Mouse (Mus musculus) limb, embryonic 14.5 days (tissue): ENCODE data around the gene Pth2r. TPM values are rescaled to one million over a fixed set of nuclear protein-coding genes. Genes with fewer than 3 reads are reported as not detected.

Experiments used
- ATAC-seq: fragments of 200-750 bp; cut with Nextera tagmentation; 2 replicates; pipeline ENCODE4 v1.8.0; 2017; ENCODE audit warnings: low read depth, moderate number of reproducible peaks, moderate TSS enrichment; ENCODE audit not compliant: low FRiP score
- DNase-seq: peaks from one replicate; pipeline ENCODE4 v3.0.0-alpha.2; 2015; ENCODE audit warnings: low spot score
- H3K27ac ChIP-seq: fragments of 300-500 bp; sonication (generic); replicated peaks from 2 replicates; pipeline ENCODE4 v1.5.1; 2014; ENCODE audit warnings: low read depth, mild to moderate bottlenecking, low read length, moderate library complexity, mixed read lengths
- H3K27me3 ChIP-seq: fragments of 300-500 bp; sonication (generic); 2 replicates; pipeline ENCODE4 v1.6.1; 2014; ENCODE audit warnings: low read length, mixed read lengths; ENCODE audit not compliant: control insufficient read depth, insufficient read depth
- H3K36me3 ChIP-seq: fragments of 300-500 bp; sonication (generic); 2 replicates; pipeline ENCODE4 v1.6.1; 2014; ENCODE audit warnings: mild to moderate bottlenecking, low read length, moderate library complexity, mixed read lengths; ENCODE audit not compliant: control insufficient read depth, insufficient read depth
- H3K4me1 ChIP-seq: fragments of 300-500 bp; sonication (generic); 2 replicates; pipeline ENCODE4 v1.6.1; 2014; ENCODE audit warnings: antibody characterized with exemption, low read length, mixed read lengths; ENCODE audit not compliant: control insufficient read depth, insufficient read depth
- H3K4me2 ChIP-seq: fragments of 300-500 bp; sonication (generic); replicated peaks from 2 replicates; pipeline ENCODE4 v1.6.1; 2014; ENCODE audit warnings: low read depth, mild to moderate bottlenecking, low read length, moderate library complexity; ENCODE audit not compliant: severe bottlenecking
- H3K4me3 ChIP-seq: fragments of 300-500 bp; sonication (generic); replicated peaks from 2 replicates; pipeline ENCODE4 v1.5.1; 2014; ENCODE audit warnings: low read length
- H3K9ac ChIP-seq: fragments of 300-500 bp; sonication (generic); 2 replicates; pipeline ENCODE4 v1.6.1; 2014; ENCODE audit warnings: mild to moderate bottlenecking, low read depth, low read length, moderate library complexity; ENCODE audit not compliant: severe bottlenecking
- H3K9me3 ChIP-seq: fragments of 300-500 bp; sonication (generic); 2 replicates; pipeline ENCODE4 v1.6.1; 2016; ENCODE audit warnings: low read length; ENCODE audit not compliant: control insufficient read depth
- POLR2A ChIP-seq: fragments of 200-500 bp; IDR thresholded peaks from 2 replicates; pipeline ENCODE4 v1.8.0; 2012; ENCODE audit warnings: inconsistent platforms, mild to moderate bottlenecking, moderate library complexity, borderline replicate concordance; ENCODE audit not compliant: insufficient read depth, insufficient read length; ENCODE audit errors: extremely low read depth
- WGBS: fragments of 180-500 bp; shearing (Covaris S2); extraction: QIAGEN DNeasy Blood & Tissue Kit; methylation state at CpG from one replicate; pipeline ENCODE4 v1.1.7; 2014; 5-methylcytosine and 5-hydroxymethylcytosine counted together
- polyA plus RNA-seq, 2 experiments: library from polyadenylated mRNA; depleted of rRNA in 1 of 2; stranded (reverse) in 1 of 2; unstranded in 1 of 2; fragments of >200 nt; fragmentation: Nextera tagmentation in 1 of 2; extraction: Ambion mirVana in 1 of 2; gene quantifications; 2 replicates each; pipeline versions ENCODE4 v1.2.1 to v1.2.3; 2012 to 2014

Pth2r gene
- polyA plus RNA-seq (2012; rRNA removed) (0.33 and 0.39 TPM in 2 replicates), polyA plus RNA-seq (2014; fragmentation: Nextera tagmentation; extraction: Ambion mirVana) (0.15 and 0.32 TPM in 2 replicates)

DNA sequence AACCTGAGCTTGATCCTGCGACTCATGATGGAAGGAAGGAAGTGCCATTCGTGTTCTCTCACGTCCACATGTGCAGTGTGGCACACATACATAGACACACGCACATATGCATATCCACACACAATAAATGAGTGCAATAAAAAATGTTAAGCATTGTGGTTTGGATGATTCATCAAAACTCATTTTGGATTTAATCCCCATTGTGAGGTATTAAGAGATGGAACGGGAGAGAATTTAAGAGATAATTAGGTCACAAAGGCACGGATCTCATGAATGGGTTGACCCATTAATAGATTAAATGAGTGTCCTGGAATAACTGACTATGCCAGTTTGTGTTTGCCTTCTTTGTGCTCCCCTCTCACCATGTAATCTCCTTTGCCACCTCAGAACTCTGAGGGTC lies at the start of gene Pth2r:
Gene Pth2r (plus strand): TSS at position 301 of the 400 bp plus-strand sequence.
- ATAC-seq (no peak), DNase-seq (no peak)
- Histone ChIP-seq H3K9me3 (no peaks in the 10 kb centered on the region), H3K9ac (no peak within 1 kb of the TSS), H3K27ac (no peak within 1 kb of the TSS), H3K27me3 (no peaks in the 10 kb centered on the region), H3K36me3 (0 out of 2 replicates have a peak, but pooled peaks cover 3% of the 10 kb centered on the region), H3K4me3 (no peak within 1 kb of the TSS), H3K4me2 (no peak within 1 kb of the TSS), H3K4me1 (no peaks in the 10 kb centered on the region)
- 83% methylated on average over 6 of the region's 6 CpGs for WGBS
- TF ChIP-seq POLR2A = no peak

DNA sequence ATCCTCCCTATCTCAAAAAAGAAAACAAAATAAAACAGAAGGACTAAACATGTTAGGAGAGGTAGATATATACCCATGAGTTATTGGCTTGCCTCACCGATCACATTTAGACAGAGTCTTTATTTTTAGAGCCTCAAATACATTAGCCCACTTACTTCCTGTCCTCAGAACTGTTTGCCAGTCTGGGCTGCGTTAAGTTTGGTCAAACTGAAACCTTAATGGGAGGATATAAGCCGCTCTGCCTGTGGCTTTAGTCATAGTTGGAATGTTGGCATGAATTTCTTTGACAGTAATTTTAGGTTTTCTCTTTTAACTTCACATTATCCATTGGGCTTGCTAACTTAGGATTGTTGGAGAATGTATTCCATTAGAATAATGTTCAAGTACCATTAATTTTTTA lies 44.1 kb upstream of the Pth2r start:
- no peak for DNase-seq
- H3K4me1 ChIP-seq = no peaks in the 10 kb centered on the region
- peaks cover 26% of the 10 kb centered on the region for H3K36me3 ChIP-seq
- WGBS = 72% methylated on average over 3 of the region's 3 CpGs
- H3K9ac ChIP-seq = no peak overlapping the region
- ATAC-seq = no peak
- no peak overlapping the region for H3K4me2 ChIP-seq
- H3K27me3 ChIP-seq = no peaks in the 10 kb centered on the region
- no peak overlapping the region for H3K4me3 ChIP-seq
- H3K9me3 ChIP-seq = no peaks in the 10 kb centered on the region
- no peak for TF ChIP-seq POLR2A
- H3K27ac ChIP-seq = no peak overlapping the region

DNA sequence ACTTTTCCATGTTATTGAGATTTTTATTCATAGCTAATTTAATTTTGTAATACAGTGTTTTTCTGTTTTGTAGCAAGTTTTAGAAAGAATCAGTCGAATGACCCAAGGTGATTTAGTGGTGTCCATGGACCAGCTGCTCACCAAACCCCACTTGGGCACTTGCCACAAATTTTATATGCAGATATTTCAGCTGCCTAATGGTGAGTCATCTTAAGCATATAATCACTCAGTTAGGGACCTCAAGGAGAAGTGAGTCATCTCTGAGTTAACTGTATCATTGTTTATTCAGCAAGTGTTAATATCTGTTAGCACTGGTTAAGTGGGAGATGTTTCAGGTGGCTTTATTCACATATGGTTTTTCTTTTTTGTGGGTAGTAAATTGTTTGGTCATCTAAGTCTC lies 36.2 kb upstream of the Pth2r start:
- 89% methylated on average over 1 of the region's 1 CpGs for WGBS
- TF ChIP-seq POLR2A = no peak

DNA sequence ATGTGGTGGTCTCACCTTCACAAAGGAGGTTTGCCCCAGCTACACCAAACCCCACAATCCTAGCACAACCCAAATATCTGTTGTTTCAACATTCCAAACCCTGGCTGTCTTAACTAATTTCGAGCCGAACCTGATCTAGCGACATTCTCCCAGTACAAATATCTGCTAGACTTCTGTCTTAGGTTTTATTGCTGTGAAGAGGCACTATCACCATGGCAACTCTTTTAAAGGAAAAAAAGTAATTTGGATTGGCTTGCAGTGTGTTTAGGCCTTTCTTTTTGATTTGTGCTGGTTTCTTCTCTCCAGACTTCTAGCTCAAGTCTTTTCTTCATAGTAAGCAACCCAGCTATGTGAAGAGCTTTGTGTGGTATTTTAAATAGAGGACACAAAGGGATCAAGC lies 1.4 kb upstream of the Pth2r start:
- Histone ChIP-seq H3K4me2 (no peak overlapping the region), H3K9ac (no peak overlapping the region), H3K27ac (no peak overlapping the region), H3K27me3 (no peaks in the 10 kb centered on the region), H3K4me1 (no peaks in the 10 kb centered on the region), H3K4me3 (no peak overlapping the region), H3K36me3 (0 out of 2 replicates have a peak, but pooled peaks cover 3% of the 10 kb centered on the region), H3K9me3 (no peaks in the 10 kb centered on the region)
- 53% methylated on average over 3 of the region's 3 CpGs for WGBS
- no peak for TF ChIP-seq POLR2A
- ATAC-seq (no peak), DNase-seq (no peak)

More for the DNA sequence above, 36.2 kb upstream of the Pth2r start:
- no peaks in the 10 kb centered on the region for H3K4me1 ChIP-seq
- no peaks in the 10 kb centered on the region for H3K27me3 ChIP-seq
- no peak overlapping the region for H3K27ac ChIP-seq
- no peak overlapping the region for H3K4me2 ChIP-seq
- no peak overlapping the region for H3K9ac ChIP-seq
- H3K9me3 ChIP-seq = no peaks in the 10 kb centered on the region
- no peak overlapping the region for H3K4me3 ChIP-seq
- ATAC-seq (no peak), DNase-seq (no peak)
- H3K36me3 ChIP-seq = peaks cover 20% of the 10 kb centered on the region

DNA sequence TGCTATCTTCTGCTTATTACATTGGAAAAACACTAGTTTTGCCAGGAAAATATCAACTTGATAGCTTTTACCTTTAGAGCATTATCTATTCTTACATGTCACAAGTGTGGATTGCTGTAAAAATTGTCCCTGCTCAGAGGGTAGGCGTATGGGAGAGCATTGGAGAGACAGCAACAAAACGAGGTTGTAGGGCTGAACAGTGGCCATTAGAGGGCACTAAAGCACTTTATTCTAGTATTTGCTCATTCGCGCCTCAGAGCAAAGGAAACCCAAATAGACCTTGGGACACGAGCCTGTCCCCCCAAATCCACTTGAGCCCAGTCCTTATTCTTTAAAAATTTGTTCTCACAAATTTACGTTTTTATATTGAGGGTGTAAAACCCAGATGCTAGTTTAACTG lies 910 bp downstream of the Pth2r start:
- no peak for TF ChIP-seq POLR2A
- H3K4me3 ChIP-seq = no peak overlapping the region
- WGBS = 8% methylated on average over 6 of the region's 6 CpGs
- H3K9me3 ChIP-seq = no peaks in the 10 kb centered on the region
- H3K9ac ChIP-seq = no peak overlapping the region
- H3K27me3 ChIP-seq = no peaks in the 10 kb centered on the region
- 0 out of 2 replicates have a peak, but pooled peaks cover 3% of the 10 kb centered on the region for H3K36me3 ChIP-seq
- H3K4me2 ChIP-seq = no peak overlapping the region
- H3K4me1 ChIP-seq = no peaks in the 10 kb centered on the region
- DNase-seq (peak; percentile 88), ATAC-seq (no peak; the same call in 1 of the 2 replicates)
- no peak overlapping the region for H3K27ac ChIP-seq
